Mouse (Mus musculus): ENCODE results near the gene Cit.

Cit gene

DNA sequence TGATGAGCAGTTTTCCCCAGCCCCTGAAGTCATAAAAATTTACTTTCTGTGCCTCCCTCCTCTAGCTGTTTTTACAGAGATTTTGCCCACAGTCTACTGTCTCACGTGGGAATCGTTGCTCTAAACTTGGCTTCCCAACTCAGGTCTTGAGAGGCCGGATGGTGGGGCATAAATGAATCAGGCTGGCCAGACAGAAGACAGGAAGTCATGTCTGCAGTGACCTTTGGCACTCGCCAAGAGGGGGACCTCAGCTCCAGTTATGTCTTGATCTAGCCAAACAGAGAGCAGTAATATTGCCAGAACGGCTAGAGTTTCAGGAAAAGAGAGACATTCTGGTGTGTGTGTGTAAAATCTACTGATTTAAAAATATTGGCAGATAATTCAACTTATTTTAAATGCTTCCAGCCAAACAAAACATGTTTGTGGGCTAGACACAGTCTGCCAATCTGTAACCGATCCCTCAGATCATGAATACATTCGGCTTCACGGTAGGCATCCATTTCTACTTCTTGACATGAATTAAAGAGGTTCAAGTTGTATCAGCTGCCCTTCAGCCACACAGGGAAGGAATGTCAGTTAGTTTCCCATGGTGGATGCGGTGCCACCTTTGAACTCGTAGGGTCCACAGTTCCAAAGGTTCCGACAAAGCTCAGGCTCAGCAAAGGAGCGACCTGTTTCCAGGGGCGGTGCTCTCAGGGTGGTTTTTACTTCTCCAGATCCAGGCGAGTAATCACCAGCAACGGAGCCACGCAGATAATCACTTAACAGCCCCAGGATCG lies 5.4 kb downstream of the Cit start:
- no peak for DNase-seq (ENCODE audit: extremely low spot score, low spot score)

DNA sequence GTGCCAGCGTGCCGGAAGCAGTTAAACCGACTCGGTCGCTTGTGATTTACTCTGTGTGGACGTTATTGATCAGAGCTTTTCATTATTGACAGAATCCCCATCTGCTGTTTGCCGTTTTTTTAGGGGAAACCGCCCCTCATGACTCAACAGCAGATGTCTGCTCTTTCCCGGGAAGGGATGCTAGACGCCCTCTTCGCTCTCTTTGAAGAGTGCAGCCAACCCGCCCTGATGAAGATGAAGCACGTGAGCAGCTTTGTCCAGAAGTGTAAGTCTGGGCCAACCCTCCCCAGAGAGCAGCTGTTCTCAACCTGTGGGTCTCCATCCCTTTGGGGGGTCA lies 5.9 kb downstream of the Cit start:
- no peak for DNase-seq (ENCODE audit: extremely low spot score, low spot score)

DNA sequence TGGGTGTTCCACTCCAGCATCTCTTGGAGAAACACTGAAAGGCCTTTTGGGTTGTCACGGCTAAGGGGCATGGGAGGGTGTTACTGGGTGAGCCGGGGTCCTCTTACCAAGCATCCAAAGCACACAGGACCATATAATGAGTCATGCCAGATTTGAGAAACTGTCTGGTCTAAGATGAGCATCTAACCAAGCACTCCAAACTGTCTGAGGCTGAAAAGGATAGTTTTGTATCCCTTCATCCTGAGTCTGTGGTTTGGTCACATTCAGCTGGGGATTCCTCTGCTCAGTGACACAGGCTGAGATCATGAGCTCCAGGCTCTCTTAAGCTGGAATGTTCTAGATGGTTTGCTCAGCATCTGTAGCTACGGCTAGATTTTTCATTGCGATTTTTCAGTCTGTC lies 7.4 kb downstream of the Cit start:
- no peak for DNase-seq (ENCODE audit: extremely low spot score, low spot score)

DNA sequence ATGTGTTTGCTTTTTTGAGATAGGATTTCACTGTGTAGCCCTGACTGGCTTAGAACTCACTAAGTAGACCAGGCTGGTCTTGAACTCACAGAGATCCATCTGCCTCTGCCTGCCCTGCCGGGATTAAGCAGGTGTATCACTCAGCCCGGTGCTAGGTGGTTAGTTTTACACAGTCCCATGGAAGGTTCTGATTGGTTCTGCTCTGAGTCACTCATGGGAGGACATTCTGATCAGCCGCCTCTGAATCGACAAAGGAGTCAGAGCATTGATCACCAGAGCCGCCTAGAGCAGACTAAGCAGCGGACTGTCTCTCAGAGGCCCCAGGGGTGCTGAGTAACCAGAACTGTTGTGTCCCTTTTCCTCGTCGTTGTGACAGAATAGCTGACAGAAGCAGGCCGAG lies 8.6 kb downstream of the Cit start:
- no peak for DNase-seq (ENCODE audit: extremely low spot score, low spot score)

DNA sequence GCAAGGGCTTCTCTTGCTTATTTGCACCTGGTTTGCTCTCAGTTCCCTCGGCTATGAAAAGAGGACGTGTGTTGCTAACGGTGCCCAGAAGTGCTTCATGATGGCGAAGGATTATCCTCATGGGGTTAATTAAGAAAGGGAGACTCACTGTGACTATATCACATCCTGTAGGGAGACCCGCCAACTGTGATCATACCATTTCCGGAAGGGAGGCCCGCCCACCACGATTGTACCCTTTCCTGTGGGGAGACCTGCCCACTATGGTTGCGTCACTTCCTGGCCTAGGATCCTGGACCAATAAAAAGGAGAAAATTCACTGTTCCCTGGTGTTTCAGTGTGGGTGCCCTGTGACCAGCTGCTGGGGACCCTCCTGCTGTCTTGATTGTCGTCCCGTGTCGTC lies 9.3 kb downstream of the Cit start:
- no peak for DNase-seq (ENCODE audit: extremely low spot score, low spot score)

DNA sequence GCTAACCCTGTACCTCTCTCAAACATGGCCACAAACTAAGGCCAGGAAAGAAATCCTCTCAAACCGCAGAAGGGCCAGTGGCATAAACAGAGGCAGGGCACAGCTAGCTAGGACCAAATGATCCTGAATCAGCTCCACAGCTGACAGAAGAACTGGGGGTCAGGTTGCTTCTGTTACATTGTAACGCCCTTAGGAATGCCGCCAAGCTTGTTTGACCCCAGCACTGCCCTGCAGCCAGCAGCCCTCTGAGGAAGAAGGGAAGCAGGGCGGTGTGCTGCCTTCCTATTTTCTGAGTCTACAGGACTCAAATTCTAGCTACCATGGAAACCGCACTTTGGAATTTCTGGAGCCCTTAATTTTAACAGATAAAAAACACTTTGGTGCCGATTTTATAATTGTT lies 13.6 kb downstream of the Cit start:
- DNase-seq (ENCODE audit: extremely low spot score, low spot score) = no peak

DNA sequence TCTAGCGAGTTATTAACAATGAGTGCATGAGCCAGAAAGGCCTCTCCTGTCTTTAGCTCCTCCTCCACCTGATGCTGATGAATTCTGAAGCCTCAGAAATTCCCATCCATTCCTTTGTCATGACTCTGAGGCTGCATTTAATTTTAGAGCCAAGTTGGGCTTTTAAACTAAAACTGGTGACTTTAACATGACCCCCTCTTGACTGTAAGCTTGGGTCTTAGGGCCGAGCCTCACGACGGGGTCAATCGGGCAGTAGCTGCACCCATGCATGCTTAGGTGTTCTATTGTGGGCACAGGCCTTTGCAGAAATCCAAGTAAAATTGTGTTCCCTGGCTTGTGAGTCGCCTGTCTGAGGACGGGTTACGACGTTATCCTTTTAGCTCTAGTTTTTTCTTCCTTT lies 14.4 kb downstream of the Cit start:
- DNase-seq (ENCODE audit: extremely low spot score, low spot score) = no peak

DNA sequence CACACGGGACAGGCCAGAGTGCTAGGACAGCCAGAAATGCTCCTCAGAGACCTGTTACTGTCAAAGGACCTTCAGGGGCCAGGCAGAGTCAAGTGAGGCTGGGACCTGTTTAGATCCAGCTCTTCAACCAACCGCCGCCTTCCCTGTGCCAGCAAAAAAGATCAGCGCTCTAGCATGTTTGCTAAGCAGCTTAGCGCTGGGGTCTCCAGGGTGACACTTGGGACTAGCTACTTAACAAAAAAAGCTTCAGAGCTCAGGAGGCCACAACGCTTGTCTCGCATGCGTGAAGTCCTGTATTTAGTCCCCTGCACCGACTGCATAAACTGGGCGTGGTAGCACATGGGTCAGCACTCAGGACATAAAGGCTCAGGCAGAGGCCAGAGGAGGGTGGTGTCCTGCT lies 16.9 kb downstream of the Cit start:
- DNase-seq (ENCODE audit: extremely low spot score, low spot score) = no peak

DNA sequence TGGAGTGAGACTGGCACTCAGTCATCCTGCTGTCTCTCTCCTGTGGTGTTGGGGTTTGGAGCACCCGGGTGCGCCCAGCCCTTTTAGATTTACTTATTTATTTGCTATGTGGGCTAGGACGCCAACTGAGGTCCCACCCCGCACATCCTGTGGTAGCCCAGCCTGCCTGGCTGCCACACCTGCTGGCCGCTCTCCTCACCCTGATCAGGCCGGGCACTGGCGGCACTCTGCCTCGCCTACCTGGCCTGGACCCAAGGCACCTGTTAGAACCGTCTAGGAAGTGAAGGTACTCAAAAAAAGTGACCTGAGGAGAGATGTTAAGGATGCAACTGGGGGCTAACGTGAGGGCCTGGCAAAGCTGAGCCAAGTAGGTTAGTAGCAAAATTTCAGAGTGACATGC lies 17.4 kb downstream of the Cit start:
- DNase-seq (ENCODE audit: extremely low spot score, low spot score) = no peak

DNA sequence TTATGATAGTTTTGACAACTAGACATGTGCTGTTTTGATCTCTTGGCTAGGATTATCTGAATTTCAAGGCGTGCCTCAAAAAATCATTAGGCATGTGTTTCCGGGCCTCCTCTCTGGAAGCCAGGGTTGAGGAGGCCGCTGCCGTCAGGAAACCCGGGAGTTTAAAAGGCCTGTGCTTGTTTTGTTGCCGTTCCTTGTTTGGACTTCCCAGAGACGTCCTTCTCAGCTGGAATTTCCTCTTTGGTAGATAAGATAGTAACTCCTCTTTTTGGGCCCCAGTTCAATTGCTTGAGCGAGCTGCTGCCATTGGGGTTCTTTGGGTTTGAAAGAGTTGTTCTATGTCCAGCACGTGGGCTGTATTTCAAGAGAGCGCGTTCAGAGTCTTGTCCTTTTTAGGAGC lies 21.2 kb downstream of the Cit start:
- DNase-seq (ENCODE audit: extremely low spot score, low spot score) = no peak

DNA sequence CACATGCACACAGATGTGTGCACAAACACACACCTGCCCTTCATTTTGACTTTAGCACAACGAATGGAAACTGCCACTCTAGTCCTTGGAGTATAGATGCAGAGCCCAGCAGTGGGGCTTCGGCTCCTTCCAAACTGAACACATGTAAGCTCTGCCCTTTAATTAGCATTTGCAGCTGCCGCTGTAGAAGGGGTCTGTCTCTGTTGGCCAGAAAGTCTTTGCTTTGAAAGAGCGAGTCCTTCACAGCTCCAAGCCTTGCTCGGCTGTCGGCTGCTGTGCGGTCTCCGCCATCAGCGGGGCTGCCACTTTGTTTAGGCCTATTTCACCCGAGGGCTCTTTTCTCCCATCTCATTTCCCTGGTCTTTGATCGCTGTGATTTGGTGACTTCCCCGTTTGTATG lies 23.5 kb downstream of the Cit start:
- DNase-seq (ENCODE audit: extremely low spot score, low spot score) = no peak

DNA sequence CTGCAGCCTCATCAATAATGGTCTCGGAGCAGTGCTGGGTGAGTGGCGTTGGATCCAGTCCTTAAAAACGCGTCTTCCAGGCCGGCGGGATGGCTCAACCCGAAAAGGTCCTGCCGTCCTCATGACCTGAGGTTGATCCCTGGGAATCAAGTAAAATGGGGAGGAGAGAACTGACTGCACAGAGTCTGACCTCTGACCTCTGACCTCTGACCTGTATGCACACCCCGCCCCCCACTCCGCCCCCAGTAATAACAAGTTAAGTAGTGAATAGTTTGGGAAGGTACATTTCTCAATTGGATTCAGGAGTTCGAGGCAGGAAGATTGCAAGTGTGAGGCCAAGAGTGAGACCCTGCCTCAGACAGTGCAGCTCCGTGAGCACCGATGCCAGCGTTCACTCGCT lies 24.1 kb downstream of the Cit start:
- DNase-seq (ENCODE audit: extremely low spot score, low spot score) = no peak

DNA sequence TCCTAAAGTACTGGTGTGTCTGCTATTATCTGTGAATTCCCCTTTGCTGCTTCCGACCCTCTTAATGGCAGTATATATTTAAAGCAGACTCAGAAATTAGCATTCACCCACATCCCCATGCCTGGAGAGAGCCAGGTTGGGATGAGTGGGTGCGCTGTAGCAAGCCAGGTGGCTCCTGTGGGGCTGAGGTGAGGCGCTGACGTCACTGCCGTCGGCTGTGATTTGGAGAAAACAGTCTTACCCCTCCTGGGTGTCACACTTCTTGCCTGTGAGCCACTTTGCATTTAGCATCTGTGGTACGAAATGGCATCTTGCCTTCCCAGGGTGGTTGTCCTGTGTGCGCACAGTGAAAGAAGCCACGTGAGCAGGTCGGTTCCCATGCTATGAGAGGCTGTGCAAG lies 26.1 kb downstream of the Cit start:
- no peak for DNase-seq (ENCODE audit: extremely low spot score, low spot score)

DNA sequence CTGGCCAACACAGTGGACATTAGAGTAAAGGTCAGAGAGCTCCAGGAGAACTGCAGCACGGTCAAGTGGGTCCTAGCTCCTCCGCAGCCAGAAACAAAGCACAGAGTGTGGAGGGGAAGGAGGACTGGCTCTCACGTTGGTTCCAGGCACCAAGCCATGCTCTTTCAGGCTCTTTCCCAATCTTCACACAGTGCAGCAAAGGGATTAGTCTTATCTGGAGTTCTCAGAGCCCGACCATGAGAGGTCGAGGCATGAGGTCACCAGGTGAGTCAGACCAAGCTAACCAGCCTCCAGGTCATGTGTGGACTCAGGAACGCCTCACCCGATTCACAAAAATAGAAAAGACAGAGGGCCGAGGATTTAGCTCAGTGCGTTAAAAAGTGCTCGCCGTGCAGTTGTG lies 27.0 kb downstream of the Cit start:
- no peak for DNase-seq (ENCODE audit: extremely low spot score, low spot score)

DNA sequence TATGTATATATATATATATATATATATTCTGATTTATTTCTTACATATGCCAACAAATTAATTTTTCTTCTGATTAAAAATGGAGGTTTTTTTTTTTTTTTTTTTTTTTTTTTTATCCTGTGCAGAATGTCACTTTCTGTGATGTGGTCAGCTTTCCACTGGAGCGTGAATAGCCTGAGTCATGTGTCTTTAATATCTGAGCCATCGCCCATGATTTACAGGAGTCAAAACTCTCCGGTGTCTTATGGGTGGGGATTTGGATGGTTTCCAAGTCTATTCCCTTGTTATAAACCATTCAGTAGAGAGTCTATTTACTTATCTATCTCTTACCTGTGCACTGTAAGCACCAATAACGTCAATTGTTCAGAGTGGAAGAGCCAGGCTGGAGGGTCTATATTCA lies 27.9 kb downstream of the Cit start:
- DNase-seq (ENCODE audit: extremely low spot score, low spot score) = no peak

DNA sequence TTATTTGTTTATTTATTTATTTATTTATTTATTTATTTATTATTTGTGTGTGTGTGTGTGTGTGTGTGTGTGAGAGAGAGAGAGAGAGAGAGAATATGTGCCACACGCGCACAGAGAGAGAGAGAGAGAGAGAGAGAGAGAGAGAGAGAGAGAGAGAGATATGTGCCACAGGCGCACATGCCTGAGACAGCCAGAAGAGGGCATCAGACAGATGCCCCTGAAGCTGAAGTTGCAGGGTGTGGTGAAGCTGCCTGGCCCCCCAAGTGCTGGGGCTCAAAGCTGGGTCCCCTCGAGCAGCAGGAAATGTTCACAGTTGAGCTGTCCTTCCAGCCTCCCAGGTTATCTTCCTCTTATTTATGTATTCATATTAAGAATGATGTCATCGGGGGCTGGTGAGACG lies 32.3 kb downstream of the Cit start:
- no peak for DNase-seq (ENCODE audit: extremely low spot score, low spot score)

DNA sequence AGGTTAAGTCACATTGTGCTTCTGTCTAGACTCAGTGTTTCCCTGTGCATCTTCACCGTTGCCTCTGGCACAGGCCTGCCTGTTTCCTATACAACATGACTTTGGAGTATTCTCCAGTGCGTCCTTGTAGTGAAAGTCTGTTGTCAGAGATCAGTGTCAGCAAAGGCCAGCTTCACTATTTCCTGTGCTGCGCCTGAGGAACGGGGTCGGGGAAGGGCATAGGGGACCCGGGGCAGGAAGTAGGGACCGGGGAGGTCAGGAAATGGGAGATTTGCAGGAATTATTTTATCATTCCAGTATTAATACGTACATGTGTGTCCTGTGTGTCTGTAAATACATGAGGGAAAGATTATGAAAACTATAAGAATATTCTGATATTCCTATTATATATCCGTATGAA lies 37.1 kb downstream of the Cit start:
- DNase-seq (ENCODE audit: extremely low spot score, low spot score) = no peak

DNA sequence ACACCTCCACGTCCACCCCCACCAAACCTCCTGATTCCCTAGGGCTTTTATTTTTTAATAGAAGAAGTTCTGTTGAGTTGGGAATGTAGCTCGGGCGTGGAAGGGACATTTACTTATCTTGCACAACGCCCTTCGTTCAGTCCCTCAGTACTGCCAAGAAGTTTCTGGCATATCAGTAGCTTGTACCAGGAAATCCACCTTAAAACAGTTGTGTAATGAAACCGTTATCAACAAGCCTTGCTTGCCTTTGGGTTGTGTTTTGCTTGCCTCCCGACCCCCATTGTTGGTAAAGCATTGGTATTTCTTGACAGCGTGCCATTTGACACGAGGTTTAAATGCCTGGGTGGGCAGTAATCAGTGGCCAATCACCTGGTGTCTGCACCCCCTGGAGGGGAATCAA lies 39.4 kb downstream of the Cit start:
- no peak for DNase-seq (ENCODE audit: extremely low spot score, low spot score)

DNA sequence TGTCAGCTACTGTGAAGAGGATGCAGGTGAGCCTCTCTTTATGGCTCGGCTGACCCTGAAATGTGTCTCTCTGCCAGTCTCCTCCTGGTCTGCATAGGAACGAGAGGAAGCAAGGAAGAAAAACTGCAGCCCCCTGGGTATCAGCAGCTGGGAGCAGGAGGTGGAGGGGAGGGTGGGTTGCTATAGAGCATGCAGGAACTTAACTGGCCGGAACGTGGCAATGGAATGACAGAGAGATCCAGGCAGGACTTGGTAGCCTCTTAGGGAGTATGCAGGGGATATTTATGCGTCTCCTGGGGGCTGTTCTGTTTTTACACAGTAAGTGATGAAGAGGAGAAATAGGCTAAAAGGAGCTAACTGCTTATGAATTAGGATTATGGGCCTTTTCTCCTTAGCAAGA lies 48.7 kb downstream of the Cit start:
- DNase-seq (ENCODE audit: extremely low spot score, low spot score) = no peak

DNA sequence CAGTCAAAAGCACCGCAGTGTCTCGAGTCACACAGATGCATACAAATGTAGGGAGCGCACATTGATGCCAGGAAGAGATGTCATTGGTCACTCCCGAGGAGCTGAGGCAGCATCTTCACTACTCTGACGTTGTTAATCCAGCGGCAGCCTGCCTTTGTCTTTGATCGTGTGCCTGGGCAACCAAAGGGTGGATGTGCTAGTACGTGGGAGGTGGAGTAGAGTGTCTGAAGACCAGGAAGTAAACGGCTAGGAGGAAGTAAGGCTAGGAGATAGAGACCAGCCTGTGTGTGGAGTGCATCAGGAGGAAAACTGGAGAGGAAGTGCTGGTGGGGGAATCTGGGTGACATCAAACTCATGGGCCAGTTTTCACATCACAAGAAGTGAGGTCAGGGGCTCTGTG lies 52.0 kb downstream of the Cit start:
- DNase-seq (ENCODE audit: extremely low spot score, low spot score) = no peak

DNA sequence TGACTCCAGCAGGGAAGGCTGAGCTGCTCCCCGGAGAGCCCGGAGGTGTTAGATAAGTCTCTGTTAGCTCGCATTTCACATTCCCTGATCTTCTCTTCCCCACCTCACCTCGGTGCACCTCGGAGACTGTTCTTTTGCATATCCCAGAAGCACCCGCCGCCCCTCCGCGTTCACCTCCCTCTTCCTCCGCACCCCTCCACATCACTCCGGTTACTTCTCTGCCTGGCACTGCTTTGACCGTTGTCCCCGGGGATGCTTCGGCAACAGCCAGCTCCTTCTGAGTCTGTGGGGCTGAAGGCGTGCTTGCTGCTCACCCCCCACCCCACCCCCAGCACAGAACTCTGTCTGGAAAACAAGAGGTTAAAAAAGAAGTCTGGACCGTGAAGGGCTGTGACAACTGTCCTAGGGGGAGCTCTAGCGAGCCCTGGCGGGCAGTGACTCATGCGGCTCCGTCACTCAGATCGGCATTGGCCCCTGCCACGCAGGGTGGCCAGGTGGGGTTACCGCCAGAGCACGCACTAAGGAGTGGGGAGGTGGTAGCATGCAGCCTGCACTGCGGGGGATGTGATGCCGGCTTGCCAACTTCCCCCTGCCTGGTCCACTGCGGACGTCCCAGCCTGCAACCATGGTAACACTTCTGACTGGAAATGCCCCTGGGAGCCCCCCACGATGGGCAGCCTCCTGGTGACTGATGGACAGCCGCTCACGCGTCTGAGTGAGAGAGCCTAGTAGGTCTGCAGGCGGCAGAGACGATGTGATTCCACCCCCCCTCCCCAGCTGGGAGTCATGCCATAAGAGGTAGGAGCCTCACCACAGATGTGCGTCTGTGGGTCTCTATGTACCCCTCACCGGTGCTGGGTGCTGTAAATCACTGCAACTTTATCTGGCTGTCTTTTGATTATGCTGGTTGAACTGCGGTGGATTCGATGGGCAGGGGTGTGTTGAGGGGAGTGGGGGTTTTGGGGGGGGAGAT lies 62.2 kb downstream of the Cit start:
- DNase-seq (ENCODE audit: extremely low spot score, low spot score) = peak; percentile 55

DNA sequence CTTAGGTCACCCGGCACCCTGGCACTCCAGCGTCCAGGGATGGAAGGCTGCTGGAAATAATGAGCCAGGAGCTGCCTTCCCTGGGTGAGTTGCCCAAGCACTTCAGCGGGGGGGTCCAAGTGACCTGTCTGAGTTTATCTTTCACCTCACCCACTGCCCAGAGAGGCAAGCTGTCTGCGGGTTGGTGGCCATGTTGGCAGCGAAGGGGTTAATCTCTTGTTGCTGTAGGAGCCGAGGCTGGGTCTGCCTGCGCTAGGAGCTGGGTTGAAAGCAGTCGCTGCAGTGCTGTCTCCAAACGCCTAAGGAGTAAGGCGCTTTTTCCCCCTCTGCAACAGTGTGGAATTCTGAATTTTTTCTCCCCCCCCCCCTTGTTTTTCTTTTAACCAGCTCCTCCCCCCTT lies 63.2 kb downstream of the Cit start:
- peak; percentile 39 for DNase-seq (ENCODE audit: extremely low spot score, low spot score)

DNA sequence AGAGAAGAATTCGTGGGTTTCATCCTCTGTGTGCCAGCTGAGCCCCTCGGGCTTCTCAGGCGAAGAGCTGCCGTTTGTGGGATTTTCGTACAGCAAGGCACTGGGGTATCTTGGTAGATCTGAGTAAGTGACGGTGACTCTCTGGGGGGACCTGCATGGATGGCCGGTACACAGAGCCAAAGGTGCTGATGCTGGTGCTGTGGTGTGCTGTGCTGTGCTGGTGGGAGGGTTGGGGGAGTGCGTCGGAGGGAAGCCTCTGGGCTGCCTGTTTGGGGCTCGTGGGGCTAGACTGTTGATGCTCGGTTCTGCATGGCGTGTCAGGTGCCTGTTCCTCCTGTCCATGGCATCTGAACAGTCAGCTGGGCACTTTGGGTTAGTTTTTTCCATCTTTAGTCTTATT lies 63.6 kb downstream of the Cit start:
- no peak for DNase-seq (ENCODE audit: extremely low spot score, low spot score)

Measured in neural tube, embryonic 10.5 days (tissue).